Mouse (Mus musculus): Measurements from ENCODE around the gene Zbtb46.

Zbtb46 gene

GRCm38 (mm10) chr2:181470285-181470684, 11.1 kb upstream of the Zbtb46 start:
- no peak for ATAC-seq (ENCODE audit: insufficient number of reproducible peaks, low FRiP score, low TSS enrichment)

- ATAC-seq (ENCODE audit: insufficient number of reproducible peaks, low FRiP score, low TSS enrichment): no peak
Measured at GRCm38 (mm10) chr2:181465423-181465822, 6.2 kb upstream of the Zbtb46 start.

DNA sequence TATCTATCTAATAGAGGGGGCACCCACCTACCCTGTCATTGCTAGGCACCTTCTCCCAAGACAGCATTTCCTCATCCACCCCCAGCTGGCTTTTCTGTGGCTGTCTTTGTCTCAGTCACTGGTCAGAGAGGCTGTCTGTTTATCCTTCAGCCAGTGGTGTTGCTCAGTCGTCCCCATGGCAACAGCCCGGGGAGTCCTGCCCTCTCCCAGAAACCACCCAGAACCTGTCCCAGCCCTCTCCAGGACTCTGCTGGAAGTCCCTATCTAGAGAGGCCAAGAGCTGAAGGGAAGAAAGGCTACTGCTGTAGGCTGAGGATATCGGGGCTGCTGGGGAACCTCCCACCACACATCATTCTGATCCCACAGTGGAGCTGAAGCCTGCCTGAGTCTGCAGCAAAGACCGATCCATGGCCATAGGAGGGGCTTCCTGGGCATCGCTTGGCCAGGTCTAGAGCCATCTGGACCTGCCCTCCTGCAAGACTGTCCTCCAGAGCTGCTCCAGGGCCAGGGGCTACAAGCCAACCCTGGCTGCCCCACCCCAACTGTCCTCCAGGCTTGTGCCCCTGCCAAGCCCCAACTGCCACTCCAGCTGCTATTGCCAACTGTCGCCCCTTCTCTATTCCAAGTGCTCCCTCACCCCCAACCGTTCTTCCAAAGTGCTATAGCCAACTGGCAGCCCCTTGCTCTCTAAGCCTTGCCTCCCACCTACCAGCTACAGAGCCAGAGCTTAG, 3.9 kb upstream of the Zbtb46 start:
- ATAC-seq (ENCODE audit: insufficient number of reproducible peaks, low FRiP score, low TSS enrichment): peak; percentile 75

DNA sequence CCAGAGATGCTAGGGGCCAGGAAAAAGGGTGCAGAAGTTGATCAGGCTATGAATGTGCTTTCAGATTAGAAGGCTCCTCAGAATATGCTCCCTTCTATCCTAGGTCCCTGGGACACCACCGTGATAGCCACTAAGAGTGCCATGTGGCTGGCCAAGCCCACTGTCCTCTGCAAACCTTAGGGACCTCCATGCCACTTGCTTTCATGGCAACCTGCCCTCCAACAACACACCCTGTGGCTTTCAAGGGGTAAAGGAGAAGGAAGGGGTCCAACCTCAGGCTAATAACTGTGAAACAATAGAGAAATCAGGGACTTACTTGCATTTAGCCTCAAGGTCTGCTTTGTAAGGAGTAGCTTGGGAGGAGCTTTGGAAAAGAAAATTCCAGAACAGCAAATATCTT, 3.4 kb upstream of the Zbtb46 start:
- ATAC-seq (ENCODE audit: insufficient number of reproducible peaks, low FRiP score, low TSS enrichment): no peak

- no peak for ATAC-seq (ENCODE audit: insufficient number of reproducible peaks, low FRiP score, low TSS enrichment)
Measured at GRCm38 (mm10) chr2:181461536-181462100, 2.4 kb upstream of the Zbtb46 start.

- ATAC-seq (ENCODE audit: insufficient number of reproducible peaks, low FRiP score, low TSS enrichment): no peak
Measured at GRCm38 (mm10) chr2:181459673-181460621, 721 bp upstream of the Zbtb46 start.

- no peak for ATAC-seq (ENCODE audit: insufficient number of reproducible peaks, low FRiP score, low TSS enrichment)
Measured at GRCm38 (mm10) chr2:181458411-181459152, 644 bp downstream of the Zbtb46 start.

DNA sequence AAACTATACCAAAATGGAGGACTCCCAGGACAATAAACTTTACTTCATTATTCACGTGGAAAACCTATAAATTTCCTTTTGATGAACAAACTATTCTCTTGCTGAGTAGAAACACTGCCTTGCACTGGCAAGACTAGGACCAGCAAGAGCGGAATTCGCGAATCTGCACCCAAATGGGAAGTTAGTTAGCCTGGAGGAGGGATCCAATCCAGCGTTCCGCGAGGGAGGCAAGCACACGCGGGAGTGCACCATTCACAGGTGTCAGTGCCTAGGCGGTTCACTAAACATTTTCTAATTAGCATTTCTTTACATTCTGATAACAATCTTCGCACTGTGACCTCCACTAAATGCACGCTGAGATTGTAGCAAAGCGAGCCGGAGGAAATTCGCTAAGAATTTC, 1.4 kb downstream of the Zbtb46 start:
- no peak for ATAC-seq (ENCODE audit: insufficient number of reproducible peaks, low FRiP score, low TSS enrichment)

GRCm38 (mm10) chr2:181455899-181456298, 3.3 kb downstream of the Zbtb46 start:
- no peak for ATAC-seq (ENCODE audit: insufficient number of reproducible peaks, low FRiP score, low TSS enrichment)

- no peak for ATAC-seq (ENCODE audit: insufficient number of reproducible peaks, low FRiP score, low TSS enrichment)
Measured at GRCm38 (mm10) chr2:181453274-181453673, 6.0 kb downstream of the Zbtb46 start.

DNA sequence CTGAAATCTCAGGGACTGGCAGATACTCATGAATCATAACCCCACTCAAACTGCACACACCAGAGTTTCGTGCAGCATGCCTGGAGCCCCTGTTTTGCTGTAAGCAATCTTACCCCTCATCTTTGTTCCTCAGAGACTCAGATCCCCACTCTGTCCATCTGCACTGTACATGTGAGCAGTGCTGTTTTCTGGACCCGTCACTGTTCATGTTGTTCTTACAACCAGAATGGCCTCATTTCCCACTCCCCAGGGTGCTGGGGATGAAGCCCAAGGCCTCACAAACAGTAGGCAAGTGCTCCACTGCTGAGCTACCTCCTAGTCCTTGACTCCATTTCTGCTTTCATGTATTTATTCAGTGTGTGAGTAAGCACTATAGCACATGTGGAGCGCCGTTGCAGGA, 7.0 kb downstream of the Zbtb46 start:
- peak; percentile 83; the same call in 1 of the 2 replicates for ATAC-seq (ENCODE audit: insufficient number of reproducible peaks, low FRiP score, low TSS enrichment)

DNA sequence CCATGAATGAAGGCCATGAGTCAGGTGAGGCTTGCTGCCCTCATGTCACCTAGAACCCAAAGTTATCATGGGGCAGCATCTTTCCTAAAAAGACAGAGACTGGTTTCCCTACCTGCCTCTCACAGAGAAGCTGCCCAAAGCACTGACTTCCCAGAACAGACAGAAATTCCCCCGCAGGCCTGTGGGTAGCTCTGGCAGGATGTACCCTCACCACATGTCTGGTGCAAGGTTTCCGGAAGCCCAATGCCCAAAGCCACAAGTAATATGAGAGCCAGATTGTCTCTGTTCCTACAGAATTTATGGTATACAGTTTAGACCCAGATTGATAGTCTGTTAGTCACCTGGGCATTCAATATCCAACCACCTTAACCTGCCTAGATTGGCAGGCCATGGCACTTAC, 16.2 kb downstream of the Zbtb46 start:
- ATAC-seq (ENCODE audit: insufficient number of reproducible peaks, low FRiP score, low TSS enrichment): no peak

DNA sequence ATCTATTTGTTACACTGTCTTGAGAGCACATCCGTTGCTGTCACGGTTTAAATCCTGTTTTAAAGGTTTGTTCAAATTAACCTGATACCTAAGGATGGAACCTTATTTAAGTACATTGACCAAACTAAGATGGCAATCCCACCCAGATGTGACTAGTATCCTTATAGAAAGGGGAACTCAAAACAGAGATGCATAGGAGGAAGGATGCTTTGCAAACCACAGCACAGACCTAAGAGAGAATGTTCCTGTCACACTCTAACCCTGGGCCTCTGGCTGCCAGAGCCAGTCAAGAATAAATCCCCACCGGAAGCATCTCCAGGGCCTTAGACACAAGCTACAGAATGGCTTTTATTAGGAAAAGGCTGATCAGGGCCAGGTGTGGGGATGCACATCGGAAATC, 21.1 kb downstream of the Zbtb46 start:
- no peak for ATAC-seq (ENCODE audit: insufficient number of reproducible peaks, low FRiP score, low TSS enrichment)

DNA sequence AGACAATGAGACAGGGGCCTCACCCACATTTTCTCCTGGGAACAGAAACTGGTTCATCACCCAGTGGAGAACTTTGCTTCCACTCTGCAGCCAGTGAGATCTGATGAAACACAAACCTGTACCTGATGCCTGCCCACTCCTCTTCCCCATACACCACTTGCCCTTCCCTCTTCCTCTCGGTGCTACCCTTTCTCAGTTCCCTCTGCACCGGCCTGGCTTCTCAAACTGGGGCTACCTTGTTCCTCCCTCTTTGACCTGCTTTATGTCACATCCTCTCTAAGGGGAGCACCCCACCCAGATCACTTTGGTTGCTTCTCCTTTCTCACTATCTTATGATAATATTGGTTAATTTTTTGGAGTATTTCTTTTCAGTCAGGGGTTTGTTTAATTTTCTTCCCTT, 23.0 kb downstream of the Zbtb46 start:
- no peak for ATAC-seq (ENCODE audit: insufficient number of reproducible peaks, low FRiP score, low TSS enrichment)

DNA sequence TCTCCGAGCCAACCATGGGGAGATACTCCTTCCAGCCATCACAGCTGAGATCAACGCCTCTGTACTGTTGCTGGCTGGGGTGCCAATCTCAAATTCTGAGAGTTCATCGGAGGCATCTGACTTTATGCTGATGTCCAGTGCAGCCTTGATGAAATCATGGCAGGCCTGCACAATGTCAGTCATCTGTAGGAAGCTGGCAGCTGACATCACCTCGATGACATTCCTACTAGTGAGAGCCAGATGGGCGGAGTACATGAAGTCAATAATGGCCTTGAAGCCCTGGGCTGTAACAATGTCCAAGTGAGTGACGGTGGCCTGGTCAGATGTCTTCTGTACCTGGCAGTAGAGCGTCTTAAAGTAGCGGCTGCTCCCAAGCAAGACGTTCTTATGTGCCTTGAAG, 35.4 kb downstream of the Zbtb46 start:
- no peak for ATAC-seq (ENCODE audit: insufficient number of reproducible peaks, low FRiP score, low TSS enrichment)

DNA sequence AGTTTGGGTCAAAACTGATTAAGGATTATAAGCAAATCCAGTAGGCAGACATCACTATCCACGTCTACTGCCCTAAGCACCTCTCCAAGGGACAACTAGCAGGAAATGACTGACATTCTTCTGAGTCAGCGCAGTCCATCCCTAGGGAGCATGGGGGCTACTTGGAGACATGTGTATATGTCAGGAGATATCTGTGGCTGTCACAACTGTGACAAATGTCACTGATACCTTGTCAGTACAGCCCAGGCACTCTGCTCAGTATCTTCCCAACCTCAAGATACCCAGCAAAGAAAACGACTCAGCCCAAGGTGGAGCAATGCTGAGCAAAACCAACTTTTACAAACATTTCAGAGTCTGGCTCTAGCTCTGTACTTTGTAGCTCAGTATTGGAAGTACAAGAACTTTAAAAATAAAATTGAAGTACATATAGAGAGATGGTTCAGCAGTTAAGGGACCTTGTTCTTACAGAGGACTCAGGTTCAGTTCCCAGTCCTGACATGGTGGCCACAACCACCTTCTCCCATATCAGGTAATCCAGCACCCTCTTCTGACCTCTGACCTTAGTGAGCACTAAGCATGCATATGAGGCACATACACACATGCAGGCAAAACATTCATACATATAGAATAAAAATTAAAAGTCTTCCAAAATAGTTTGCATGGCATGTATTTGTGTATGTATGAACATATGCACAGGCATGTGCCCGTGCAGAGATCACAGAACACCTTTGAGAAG, 38.2 kb downstream of the Zbtb46 start:
- ATAC-seq (ENCODE audit: insufficient number of reproducible peaks, low FRiP score, low TSS enrichment): no peak

GRCm38 (mm10) chr2:181420426-181420825, 38.8 kb downstream of the Zbtb46 start:
- ATAC-seq (ENCODE audit: insufficient number of reproducible peaks, low FRiP score, low TSS enrichment): no peak

- no peak for ATAC-seq (ENCODE audit: insufficient number of reproducible peaks, low FRiP score, low TSS enrichment)
Measured at GRCm38 (mm10) chr2:181419359-181419758, 39.9 kb downstream of the Zbtb46 start.

GRCm38 (mm10) chr2:181415945-181416344, 43.3 kb downstream of the Zbtb46 start:
- ATAC-seq (ENCODE audit: insufficient number of reproducible peaks, low FRiP score, low TSS enrichment): no peak

DNA sequence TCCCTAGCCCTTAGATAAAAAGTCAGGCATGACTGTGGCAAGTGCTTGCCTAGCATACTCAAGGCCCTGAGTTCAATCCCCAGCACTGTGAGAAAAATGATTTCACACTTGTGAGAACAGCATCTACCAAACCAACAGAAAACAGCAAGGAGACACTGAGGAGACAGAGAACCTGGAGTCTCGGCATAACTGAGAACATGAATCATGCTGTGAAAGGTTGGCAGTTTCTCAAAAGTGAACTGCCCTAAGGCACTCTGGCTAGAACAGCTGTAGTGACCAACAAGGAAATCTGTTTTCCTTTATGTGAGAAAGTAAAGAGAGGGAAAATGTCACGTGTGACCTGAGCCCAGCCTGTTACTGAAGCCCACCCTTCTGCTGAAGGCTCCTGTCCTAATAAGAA, 46.1 kb downstream of the Zbtb46 start:
- no peak for ATAC-seq (ENCODE audit: insufficient number of reproducible peaks, low FRiP score, low TSS enrichment)
